Mouse (Mus musculus) gastrocnemius, postnatal 4 days (tissue): Measurements from ENCODE around the gene Dennd1c. TPM values are rescaled to one million over a fixed set of nuclear protein-coding genes. Genes with fewer than 3 reads are reported as not detected.

Experiments used
- DNase-seq, 2 experiments: peaks; one replicate each; pipeline ENCODE4 v3.0.0; 2021 to 2022; ENCODE audit warnings: low spot score in 2 of 2, mixed read lengths in 2 of 2
- total RNA-seq, 2 experiments: library from RNA; stranded (reverse); gene quantifications; 2 replicates each; pipeline ENCODE4 v1.2.3; 2021

Dennd1c gene
- total RNA-seq, 2 experiments from 2014 or later, result 2.1 TPM

DNA sequence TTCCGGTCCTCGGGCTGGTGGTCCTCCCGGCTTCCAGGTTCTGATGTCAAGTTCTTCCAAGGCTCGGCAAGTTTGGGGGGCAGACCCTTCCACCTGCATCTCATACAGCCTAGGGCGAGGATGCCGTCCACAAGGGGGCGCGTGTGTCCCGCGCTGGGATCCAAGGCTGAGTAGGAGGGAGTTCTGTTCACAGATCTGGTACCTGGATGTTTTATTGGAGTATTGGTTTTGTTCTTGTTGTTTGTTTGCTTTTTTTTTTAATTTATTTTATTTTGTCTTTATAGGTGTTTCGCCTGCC is 18.3 kb upstream of the Dennd1c start:
- DNase-seq, result peak; percentile 74 to 77

DNA sequence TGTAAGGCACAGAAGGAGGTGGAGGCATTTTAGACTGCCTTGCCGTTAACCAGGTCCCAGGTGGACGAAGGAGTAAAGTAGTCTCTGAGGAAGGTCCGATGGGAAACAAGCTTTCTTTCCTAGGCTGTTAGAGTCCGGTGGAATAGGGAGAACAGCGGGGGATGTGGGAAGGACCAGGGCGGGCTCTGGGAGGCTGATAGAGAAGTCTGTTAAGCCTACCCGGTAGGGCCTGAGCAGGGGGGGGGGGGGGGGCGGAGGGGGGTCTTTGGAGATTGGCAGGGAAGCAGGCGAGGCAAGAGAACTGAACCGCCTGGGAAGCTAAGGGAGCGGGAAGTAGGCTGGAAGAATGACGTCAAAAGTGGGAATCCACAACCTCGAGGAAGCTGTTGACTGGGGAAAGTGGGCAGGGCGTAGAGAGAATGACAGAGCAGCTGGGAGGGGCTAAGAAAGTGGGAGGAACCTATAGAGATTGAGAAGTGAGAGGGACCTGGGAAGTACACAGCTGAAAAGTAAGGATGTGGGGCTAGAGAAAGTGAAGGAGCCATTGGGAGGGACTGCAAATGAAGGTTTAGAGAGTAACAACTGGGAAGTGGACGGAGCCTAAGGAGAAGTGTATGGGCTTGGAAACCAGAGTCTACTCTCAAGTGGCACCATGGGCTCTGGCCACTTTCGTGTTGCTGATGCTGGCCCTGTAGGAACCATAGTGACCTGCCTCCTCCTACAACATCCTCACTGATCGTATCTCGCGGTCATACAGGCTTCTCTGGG is 17.7 kb upstream of the Dennd1c start:
- no peak for DNase-seq

DNA sequence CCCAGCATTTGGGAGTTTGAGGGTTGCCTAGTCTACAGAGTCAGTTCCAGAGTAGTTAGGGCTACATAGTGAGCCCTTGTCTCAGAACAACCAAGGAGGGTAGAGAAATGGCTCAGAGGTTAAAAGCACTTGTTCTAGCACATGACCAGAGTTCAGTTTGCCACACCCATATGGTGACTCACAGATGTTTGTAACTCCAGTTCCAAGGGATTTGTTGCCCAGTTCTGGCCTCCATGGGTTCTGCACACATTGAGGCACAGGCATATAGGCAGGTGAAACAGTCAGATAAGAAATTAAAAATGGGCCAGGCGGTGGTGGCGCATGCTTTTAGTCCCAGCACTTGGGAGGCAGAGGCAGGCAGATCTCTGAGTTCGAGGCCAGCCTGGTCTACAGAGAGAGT is 15.9 kb upstream of the Dennd1c start:
- no peak for DNase-seq

DNA sequence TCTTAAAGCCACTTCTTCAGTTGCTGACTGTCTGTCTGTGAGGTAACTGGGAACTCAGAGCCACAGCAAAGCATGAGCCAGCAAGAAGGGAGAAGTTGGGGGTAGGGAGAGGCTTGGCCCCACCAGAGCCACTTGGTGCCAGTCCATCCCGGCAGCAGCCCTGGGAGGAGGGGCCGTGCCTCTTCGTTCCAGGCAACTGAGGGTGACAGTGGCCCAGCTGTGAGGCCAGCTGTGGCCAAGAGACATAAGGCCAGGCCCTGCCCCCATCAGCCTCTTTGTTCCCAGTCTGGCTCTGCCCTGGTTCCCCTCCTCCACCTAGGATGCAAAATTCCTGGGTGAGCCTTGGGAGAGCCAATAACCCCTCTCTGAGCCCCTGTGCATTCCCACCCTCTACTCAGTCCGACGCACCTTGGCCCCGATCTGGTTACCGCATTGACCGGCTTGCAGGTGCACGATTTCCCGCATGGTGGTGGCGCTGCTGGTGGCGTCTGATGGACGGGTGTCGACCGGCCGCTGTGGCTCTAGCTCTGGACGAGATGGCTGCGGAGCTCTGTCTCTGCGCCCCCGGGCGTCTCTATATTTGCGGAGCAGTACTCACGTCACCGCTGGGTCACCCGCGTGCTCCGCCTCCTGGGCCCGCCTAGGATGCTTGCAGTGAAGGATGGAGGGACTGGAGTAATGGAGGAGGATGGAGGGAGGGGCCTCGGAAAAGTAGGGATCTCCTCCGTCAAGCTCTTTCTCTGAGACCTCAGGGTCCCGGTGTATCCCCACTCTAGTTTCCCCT is 8.9 kb upstream of the Dennd1c start, which contains the start of gene Tubb4a:
Gene Tubb4a (minus strand): TSS at position 734 of the 784 bp plus-strand sequence.
- no peak for DNase-seq

DNA sequence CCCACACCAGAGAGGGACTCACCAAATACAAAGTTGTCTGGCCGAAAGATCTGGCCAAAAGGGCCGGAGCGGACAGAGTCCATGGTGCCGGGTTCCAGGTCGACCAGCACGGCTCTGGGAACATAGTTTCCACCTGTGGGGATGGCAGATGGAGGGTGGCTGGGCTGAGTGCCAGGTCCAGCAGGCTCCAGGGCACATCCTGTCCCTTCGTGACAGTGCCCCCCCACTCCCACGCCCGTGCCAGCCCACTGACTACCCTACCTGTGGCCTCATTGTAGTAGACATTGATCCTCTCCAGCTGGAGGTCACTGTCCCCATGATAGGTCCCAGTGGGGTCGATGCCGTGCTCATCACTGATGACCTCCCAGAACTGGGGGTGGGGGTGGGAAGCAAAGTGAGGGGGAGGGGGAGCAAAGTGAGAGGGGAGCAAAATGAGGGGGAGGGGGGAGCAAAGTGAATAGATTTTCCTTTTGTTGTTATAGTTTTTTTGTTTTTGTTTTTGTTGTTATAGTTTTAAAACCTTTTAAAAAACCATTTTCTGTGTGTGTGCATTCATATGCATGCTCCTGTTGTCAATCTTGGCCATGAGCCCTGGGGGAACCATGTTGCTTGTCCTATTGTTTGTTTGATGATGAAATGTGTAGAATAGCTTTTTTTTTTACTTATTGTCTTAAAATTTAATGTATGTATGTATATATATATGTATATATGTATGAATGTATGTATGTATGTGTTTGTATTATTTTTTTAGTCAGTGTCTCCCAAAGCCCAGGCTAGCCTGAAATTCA is 7.8 kb upstream of the Dennd1c start:
- DNase-seq, result no peak

DNA sequence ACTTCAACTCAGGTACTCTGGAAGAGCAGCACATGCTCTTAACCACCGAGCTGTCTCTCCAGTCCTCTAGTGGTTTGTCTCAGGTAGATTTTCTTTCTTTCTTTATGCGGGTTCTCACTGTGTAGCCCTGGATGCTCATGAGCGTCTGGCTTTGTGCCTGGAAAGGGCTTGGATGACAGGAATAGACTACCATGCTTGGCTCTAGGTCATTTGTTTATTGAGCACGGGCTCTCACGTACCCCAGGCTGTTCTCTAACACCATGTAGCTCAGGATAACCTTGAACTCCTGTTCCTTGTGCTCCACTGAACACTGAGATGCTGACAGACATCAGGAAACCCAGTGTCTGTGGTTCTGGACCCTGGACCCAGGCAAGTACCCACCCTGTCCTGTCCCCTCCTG is 4.2 kb upstream of the Dennd1c start:
- DNase-seq, result no peak

DNA sequence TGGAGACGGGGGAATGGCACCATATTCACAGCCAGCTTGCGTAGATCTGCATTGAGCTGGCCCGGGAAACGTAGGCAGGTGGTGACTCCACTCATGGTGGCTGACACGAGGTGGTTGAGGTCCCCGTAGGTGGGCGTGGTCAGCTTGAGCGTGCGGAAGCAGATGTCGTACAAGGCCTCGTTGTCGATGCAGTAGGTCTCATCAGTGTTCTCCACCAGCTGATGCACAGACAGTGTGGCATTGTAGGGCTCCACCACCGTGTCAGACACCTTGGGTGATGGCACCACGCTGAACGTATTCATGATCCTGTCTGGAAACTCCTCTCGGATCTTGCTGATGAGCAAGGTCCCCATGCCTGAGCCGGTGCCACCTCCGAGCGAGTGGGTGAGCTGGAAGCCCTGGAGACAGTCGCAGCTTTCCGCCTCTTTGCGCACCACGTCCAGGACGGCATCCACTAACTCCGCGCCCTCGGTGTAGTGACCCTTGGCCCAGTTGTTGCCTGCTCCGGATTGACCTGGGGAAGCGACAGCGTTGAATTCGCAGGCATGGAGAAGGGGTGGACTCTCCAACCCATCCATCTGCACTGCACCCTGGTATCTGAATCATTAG is 3.0 kb upstream of the Dennd1c start:
- no peak for DNase-seq

DNA sequence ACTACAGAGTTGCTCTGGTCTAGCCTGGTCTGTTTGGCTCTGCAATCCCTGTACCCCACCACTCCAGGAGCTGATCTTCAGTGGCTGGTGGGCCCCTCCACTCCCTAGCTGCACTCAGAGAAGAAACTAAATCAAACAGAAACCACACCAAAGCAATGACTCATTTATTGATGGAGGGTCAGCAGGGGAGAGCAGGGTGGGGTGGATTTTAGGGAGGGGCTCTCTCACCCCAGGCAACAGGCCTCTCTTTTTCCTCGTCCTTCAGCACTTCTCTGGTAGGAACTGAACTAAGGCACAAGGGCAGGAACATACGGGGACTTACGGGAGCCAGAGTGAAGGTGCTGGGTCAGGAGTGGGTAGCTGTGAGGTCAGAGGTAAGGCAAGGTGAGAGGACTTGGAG is 1.6 kb upstream of the Dennd1c start:
- no peak for DNase-seq

DNA sequence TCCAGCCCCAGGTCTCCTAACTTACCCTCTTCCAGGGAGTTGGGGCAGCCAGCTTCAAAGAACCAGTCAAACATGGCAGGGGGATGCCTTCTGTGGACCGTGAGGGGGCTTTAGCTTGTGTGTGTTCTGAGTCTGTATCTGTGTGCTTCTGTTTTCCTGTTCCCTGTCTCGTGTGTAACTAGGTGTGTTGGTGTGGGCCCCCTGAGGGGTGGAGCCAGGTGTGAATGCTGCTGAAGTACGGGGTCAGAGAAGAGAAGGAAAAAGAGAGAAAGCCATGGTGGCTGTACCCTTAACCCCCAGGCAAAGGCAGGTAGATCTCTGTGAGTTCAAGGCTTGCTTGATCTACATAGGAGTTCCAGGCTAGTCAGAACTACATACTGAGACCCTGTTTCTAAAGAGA is 1.4 kb downstream of the Dennd1c start:
- no peak for DNase-seq

DNA sequence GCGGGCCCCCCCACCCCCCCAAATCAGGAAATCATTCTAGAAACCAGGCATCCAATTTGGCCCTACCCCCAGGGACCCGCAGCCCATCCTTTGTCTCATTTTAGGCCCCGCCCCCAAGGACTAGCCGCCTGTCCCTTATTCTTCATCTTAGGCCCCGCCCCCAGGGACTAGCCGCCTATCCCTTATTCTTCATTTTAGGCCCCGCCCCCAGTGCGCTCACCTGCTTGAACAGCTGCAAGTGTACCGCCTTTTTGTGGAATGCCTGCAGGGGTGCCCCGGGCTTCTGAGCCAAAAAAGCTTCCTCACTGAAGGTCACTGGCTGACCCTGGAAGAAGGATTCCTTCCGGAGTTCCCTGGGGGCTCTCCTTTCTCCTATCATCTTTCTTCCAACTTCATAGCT is 7.6 kb downstream of the Dennd1c start:
- no peak for DNase-seq

DNA sequence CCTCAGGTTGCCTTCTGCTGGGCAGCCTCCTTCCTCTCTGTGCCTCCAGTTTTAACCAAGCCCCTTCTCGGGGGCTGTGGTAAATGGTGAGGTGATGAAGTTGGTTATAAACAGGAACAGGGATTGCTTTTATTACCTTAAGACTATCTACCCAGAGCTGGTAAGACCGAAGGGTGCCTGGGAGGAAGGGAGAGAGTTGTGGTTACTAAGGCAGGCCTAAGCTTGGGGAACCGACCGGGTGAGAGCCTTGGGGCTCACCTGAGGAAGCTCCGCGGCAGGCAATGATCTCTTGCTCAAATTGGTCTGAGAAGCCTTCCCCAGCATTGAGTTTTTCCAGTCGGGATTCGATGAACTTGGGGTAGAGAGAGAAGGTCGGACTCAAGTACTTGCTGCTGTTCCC is 8.0 kb downstream of the Dennd1c start:
- DNase-seq, result no peak

DNA sequence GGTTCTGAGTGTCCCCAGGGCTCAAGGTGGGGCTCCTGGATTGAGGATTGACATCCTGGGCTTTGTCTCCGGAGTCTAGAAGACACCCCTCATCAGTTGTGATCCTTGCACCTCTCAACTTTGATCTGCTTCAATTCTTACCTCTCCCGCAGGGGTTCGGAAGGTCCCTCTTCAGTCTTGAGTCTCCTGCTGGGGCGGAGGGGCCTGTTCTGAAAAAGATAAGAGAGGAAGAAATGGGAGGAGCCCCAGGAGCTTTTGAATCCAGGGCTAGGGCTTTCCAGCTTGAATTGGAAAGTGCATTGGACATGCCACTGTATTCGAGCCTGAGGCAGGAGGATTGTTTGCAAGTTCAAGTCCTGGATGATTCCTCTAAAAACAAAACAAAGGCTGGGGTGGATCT is 11.4 kb downstream of the Dennd1c start:
- no peak for DNase-seq

DNA sequence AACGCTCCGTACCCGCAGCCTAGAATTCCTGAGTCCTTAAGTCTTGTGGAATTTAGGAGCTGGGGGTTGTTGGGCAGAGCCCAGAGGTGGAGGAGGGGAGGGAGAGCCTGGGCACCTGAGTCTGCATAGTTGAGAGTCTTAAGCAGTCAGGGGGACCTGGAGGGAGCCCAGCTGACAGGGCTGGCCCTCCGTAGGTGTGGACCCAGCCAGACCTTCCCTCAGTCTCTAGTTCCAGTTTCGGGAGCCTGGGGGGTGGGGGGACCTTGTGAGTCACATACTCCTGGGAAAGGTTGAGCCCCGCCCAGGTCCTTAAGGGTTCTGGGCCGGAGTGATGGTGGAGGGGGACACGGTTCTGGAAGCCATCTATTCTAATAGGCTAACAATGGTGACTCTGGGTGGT is 15.3 kb downstream of the Dennd1c start:
- no peak for DNase-seq

DNA sequence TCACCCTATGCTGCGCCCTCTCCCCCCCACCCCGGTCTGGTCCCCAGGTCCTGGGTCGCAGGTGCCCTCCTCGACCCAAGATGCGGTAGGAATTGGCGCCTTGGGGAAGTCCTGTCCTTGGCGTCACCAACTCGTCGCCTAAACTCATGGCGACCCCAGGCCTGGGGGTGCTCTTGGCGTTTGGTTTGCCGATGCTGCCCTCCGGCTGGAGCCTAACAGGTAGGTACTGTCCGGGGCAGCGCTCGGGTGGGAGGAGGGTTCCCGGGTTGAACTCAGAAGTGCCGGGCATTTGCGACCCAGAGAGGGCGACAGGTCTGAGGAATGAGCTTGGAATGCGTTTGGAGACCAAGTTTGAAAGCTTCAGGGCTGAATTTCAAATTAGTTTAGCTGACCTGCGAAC is 15.8 kb downstream of the Dennd1c start:
- no peak for DNase-seq

DNA sequence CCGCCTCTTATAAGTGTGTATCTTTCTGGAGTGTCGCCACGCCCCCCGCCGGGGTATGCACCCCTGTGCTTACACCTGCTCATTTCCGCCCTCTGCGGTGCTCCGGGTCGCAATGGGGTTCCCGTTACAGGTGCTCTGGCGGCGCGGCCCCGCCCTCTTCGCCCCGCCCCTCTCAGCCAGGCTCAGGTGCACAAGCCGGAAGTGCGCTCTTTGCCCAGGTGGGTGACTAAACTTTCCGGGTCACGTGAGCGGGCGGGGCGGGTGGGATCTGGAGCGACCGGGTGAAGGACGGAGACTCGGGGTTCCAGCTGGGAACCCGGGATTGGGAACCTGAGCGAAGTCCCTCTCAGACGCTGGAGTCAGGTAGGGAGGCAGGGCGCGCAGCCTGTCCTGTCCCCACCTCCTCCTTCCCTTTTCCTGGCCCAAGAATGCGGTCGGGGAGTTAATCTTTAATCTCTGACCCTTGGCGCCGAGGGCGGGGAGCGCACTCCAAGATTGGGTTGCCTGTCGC is 16.2 kb downstream of the Dennd1c start:
- no peak for DNase-seq

DNA sequence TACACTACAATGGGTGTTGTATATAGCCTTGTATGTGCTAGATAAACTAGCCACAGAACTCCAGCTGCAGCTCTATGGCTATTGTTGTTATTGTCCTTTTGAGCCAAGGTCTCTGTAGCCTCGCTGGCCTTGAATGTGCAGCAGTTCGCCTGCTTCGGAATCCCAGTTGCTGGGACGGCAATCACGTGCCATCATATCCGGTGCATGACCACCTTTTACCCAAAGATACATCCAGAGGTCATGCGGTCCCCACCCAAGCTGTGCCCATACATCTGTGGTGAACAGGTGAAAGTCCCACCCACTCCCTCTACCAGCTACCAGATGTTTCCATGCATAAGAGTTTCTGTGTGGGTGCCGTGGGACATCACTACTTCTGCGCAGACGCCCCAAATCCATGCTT is 17.2 kb downstream of the Dennd1c start:
- no peak for DNase-seq

DNA sequence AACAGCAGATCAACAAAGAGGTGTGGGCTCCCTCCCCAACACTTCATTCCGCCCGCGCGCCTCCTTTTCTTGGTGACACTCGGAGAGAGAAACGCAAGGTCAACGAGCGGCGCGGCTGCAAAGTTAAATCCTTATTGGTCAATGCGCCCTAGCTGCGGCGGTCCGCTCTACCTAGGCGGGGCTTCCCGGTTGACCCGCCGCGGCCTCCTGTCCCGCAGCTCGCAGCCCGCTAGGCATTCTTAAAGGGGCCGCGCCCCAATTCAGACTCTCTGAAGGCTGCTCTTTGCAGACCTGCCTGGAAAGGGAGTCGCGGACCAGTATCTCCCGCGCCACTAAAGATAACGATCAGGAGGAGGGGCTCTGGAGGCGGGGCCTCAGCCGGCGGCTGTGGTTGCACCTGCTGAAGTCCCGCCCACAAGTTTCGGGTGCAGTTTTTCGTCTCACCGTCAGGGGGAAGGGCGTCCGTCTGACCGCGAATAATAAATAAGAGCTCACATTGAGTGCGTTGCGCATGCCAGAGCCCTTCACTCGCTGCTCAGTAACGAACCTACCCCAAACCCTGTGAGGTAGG is 18.0 kb downstream of the Dennd1c start:
- DNase-seq, result peak; percentile 78 to 93

DNA sequence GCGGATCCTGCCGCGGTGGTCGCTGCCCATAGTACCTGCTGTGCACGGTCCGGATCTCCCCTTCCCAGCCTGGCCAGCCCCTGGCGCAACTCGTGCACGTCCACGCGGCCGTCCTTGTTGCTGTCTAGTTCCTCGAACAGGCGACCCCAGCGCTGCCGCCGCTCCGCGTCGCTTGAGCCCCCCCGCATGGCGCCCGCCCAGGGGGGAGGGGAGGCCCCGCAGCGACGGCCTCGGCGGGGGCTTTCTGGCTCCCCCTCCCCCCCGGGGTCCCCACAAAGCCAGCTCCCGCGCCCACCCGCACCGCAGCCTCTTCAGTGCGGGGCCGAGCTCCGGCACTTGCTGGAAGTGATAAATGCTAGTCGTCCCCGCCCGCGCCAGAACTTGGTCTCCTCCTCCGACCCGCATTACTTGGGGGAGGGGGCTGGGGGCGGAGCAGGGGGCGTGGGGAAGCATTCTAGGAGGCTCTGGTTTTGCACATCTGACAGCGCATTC is 18.8 kb downstream of the Dennd1c start, which contains the start of gene Slc25a23:
Gene Slc25a23 (minus strand): TSS at position 378 of the 492 bp plus-strand sequence.
- peak; percentile 53 to 78 for DNase-seq

DNA sequence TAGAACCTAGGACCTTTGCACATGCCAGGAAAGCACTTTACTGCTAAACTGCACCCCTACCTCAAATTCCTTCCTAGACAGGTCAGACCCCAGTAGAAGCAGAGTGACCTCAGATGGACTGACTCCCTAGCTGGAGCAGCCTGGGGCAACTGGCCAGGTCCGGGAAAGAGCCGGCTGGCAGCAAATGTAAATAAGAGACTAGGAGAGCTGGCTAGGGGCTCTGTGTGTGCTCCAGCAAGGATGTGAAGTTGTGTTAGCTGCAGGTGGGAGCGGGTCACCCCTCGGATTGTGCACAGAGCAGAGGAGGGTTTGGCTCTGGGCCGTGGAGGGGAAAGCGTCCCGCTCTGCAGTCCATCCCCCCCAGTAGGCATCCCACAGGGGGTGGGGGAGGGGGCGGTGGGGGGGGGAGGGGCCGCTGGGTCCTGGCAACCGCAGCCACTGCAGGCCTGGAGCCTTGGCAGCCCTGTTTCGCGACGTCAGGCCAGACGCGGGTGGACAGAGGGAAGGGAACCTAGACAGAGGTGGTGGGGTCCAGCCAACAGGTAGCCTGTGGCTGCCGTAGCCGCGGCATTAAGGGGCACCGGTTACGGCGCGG is 19.3 kb downstream of the Dennd1c start, which contains the start of gene Crb3:
Gene Crb3 (plus strand): TSS at position 215 of the 595 bp plus-strand sequence.
- DNase-seq, result peak in 1 of 2 experiments; percentile 38

DNA sequence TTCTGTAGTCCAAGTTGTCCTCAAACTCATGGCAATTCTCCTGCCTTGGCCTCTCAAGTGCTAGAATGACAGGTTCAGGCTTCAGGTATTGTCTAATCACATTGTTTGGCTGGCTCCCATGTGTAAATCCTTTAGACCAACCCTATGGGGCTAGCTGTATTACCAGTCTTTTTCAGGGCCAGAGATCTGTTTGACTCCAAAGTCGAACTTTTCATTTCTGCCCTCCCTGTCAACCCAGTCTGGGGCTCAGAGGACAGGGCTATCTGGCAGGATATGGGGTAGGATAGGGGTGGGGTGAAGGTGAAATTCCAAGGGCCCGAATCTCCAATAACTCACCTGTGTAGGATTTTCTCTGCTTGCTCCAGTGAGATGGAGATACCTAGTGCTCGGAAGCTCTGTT is 22.1 kb downstream of the Dennd1c start:
- no peak for DNase-seq
